Mouse (Mus musculus) lung, embryonic 16.5 days (tissue): Measurements from ENCODE around the gene Mss51. TPM values are rescaled to one million over a fixed set of nuclear protein-coding genes. Genes with fewer than 3 reads are reported as not detected.
A peak's percentile ranks its signal among the peaks of the same experiment; 100 is the strongest.

Source experiments
- ATAC-seq: fragments of 200-750 bp; cut with Nextera tagmentation; 2 replicates; pipeline ENCODE4 v1.8.0; 2017; ENCODE audit warnings: low read depth, mild to moderate bottlenecking, moderate library complexity
- H3K27ac ChIP-seq: fragments of 300-500 bp; sonication (generic); 2 replicates; pipeline ENCODE4 v1.5.1; 2014; ENCODE audit warnings: mild to moderate bottlenecking, control low read depth, low read length
- H3K27me3 ChIP-seq: fragments of 300-500 bp; sonication (generic); 2 replicates; pipeline ENCODE4 v1.6.1; 2014; ENCODE audit warnings: low read depth, low read length, mixed read lengths; ENCODE audit not compliant: control insufficient read depth, insufficient read depth
- H3K36me3 ChIP-seq: fragments of 300-500 bp; sonication (generic); 2 replicates; pipeline ENCODE4 v1.6.1; 2014; ENCODE audit warnings: low read length; ENCODE audit not compliant: control insufficient read depth, insufficient read depth
- H3K4me1 ChIP-seq: fragments of 300-500 bp; sonication (generic); replicated peaks from 2 replicates; pipeline ENCODE4 v1.6.1; 2014; ENCODE audit warnings: low read length, mixed read lengths; ENCODE audit not compliant: control insufficient read depth, insufficient read depth
- H3K4me2 ChIP-seq: fragments of 300-500 bp; sonication (generic); 2 replicates; pipeline ENCODE4 v1.6.1; 2014; ENCODE audit warnings: low read depth, low read length, control low read depth
- H3K4me3 ChIP-seq: fragments of 300-500 bp; sonication (generic); 2 replicates; pipeline ENCODE4 v1.5.1; 2014; ENCODE audit warnings: mild to moderate bottlenecking, low read length, control low read depth
- H3K9ac ChIP-seq: fragments of 300-500 bp; sonication (generic); 2 replicates; pipeline ENCODE4 v1.6.1; 2014; ENCODE audit warnings: low read length, control low read depth
- H3K9me3 ChIP-seq: fragments of 300-500 bp; sonication (generic); 2 replicates; pipeline ENCODE4 v1.6.1; 2016; ENCODE audit warnings: low read length; ENCODE audit not compliant: control insufficient read depth
- WGBS: fragments of 180-500 bp; shearing (Covaris S2); extraction: QIAGEN DNeasy Blood & Tissue Kit; methylation state at CpG from one replicate; pipeline ENCODE4 v1.1.7; 2014; 5-methylcytosine and 5-hydroxymethylcytosine counted together
- polyA plus RNA-seq: library from polyadenylated mRNA; unstranded; fragments of >200 nt; fragmentation: Nextera tagmentation; extraction: Ambion mirVana; gene quantifications from 2 replicates; pipeline ENCODE4 v1.2.1, GENCODE M21; 2015

Mss51 gene
- polyA plus RNA-seq, 1 experiment from 2014 or later: 0.45 TPM

DNA sequence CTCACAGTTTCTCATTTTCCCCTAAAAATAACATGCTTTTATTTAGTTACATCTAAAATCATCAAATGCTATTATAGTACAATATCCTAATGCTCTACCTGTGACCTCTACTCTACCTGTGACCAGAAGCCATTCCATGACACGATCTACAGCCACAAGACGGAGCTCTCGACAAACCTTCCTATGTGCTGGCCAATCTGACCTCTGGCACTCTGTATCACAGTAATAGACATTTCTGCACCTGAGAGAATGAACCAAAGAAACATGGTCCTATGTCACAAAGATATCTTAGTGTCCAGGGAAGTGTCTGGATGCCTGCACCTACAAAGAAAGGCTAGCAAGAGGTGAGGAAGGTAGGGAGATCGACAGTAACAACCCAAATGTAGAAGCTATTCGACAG, 10.7 kb downstream of the Mss51 start:
- Histone ChIP-seq H3K36me3 (no peaks in the 10 kb centered on the region; the same call in 1 of the 2 replicates), H3K27ac (no peak overlapping the region), H3K9ac (no peak overlapping the region), H3K4me1 (no peaks in the 10 kb centered on the region), H3K4me3 (no peak overlapping the region), H3K27me3 (no peaks in the 10 kb centered on the region), H3K9me3 (no peaks in the 10 kb centered on the region), H3K4me2 (no peak overlapping the region)
- no peak for ATAC-seq
- 93% methylated on average over 5 of the region's 5 CpGs for WGBS

DNA sequence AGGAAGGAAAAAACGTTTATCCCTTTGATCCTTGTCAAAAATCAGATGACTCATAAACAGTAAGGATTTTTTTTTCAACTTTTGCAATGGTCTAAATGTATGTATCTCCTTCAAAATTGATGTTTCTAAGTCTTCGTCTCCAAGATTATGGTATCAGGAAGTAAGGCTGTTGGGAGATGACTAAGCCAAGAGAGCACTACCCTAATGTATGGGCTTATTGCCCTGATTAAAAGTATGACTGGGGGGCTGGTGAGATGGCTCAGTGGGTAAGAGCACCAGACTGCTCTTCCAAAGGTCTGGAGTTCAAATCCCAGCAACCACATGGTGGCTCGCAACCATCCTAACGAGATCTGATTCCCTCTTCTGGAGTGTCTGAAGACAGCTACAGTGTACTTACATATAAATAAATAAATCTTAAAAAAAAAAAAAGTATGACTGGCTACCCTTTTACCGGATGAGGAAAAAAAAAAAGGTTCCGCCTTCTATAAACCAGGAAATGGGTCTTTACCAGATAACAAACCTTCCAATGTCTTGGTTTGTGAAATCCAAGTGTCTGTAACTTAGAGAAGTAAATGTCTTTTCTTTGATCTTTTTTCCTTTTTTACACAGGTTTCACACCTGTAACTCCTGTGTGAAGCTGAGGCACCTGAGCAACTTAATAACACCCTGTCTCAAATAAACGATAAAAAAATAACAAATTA, 14.5 kb downstream of the Mss51 start:
- Histone ChIP-seq H3K27ac (no peak overlapping the region), H3K9me3 (no peaks in the 10 kb centered on the region), H3K36me3 (no peaks in the 10 kb centered on the region; the same call in 1 of the 2 replicates), H3K9ac (no peak overlapping the region), H3K27me3 (no peaks in the 10 kb centered on the region), H3K4me2 (no peak overlapping the region), H3K4me1 (peaks cover 10% of the 10 kb centered on the region; the same call in 1 of the 2 replicates), H3K4me3 (no peak overlapping the region)
- no peak for ATAC-seq
- 80% methylated on average over 7 of the region's 7 CpGs for WGBS

DNA sequence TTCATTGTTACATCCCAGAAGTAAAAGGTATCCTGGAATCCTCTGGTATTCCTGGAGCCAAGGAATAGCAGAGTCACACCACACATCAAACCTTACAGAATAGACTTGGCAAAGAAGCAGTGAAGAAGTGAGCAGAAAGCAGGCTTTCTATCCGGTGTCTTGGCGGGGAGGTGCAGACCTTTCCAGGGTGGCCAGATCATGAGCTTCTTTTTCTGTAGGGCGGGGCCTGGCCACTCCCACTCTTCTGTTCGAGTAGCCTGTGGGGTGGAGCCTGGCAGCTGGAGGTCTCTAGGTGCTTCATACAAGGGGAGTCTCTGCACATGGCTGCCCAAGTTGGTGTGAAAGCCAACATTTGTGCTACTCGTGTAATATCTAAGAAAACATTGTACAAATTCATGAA, 15.5 kb downstream of the Mss51 start:
- H3K36me3 ChIP-seq: no peaks in the 10 kb centered on the region; the same call in 1 of the 2 replicates
- H3K9me3 ChIP-seq: no peaks in the 10 kb centered on the region
- 24% methylated on average over 5 of the region's 5 CpGs for WGBS
- ATAC-seq: no peak
- H3K4me1 ChIP-seq: peaks cover 10% of the 10 kb centered on the region; the same call in 1 of the 2 replicates
- H3K9ac ChIP-seq: no peak overlapping the region
- H3K4me2 ChIP-seq: no peak overlapping the region
- H3K27ac ChIP-seq: no peak overlapping the region
- H3K4me3 ChIP-seq: no peak overlapping the region
- H3K27me3 ChIP-seq: no peaks in the 10 kb centered on the region

DNA sequence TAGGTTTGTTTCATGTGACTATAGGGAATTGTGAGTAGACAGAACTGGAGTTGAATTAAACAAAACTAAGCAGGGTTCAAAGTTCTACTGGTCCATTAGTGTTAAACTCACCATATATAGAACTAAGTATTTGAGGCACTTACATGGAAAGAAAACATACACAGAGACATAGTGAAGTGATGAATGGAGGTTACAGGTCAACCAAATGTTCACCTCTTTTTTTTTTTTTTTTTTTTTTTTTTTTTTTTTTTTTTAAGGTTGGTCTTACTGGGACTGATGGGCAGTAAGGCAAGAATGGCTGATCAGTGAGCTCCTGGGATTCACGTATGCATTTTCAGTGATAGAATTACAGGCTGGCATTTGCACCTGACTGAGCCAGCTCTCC, 16.5 kb downstream of the Mss51 start:
- 57% methylated on average over 1 of the region's 1 CpGs for WGBS
- H3K9ac ChIP-seq: peak overlapping the region; percentile 78
- peak; percentile 16 for ATAC-seq
- no peaks in the 10 kb centered on the region for H3K9me3 ChIP-seq
- H3K4me2 ChIP-seq: peak overlapping the region; percentile 69
- H3K4me3 ChIP-seq: peak overlapping the region; percentile 65
- H3K36me3 ChIP-seq: no peaks in the 10 kb centered on the region; the same call in 1 of the 2 replicates
- H3K27ac ChIP-seq: peak overlapping the region; percentile 73
- H3K27me3 ChIP-seq: no peaks in the 10 kb centered on the region
- H3K4me1 ChIP-seq: peaks cover 10% of the 10 kb centered on the region; the same call in 1 of the 2 replicates

DNA sequence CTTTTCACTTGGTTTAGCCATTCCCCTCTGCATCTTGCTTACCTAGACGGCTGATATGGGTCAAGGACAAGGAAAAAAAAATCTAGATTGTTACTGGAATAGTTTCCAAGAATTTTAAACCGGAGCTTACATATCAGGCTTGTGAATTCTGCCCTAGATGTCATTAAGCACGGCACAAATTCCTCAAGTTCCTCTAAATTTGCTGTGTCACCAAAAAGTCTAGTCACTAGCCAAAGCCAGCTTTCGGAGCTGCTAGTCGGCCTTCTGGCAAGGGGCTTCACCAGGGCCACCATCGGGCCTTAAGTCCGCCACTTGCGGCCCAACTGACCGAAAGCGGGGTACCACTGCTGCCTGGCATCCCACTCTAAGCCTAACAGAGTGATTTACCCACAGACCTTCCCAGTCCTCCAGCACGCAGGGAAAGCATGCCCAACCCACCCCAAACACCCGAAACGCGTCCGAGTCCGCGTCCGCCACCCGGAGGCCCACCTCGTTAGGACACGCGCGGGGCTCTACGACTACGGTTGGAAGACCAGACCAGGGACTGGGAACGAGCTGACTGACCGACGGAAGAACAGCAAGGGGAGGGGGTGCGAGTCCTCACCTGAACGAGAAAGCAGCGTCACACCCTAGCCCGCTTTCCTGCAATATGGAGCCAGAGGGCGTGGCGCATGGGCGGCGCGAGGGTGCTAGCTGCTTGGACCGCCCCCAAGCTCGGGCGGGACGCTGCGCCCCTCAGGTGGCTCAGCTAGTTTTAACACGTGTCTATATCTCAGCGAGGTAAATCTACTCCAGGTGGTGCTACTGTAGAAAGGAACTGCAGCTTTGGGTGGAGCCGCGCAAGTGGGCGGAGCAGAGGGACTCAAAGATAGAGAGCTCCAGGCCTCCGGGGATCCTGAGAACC, 17.2 kb downstream of the Mss51 start, which contains the start of gene Anxa7:
Gene Anxa7 (minus strand): TSS at position 843 of the 904 bp plus-strand sequence.
- Histone ChIP-seq H3K4me1 (peaks cover 10% of the 10 kb centered on the region; the same call in 1 of the 2 replicates), H3K4me2 (peak within 1 kb of the TSS; percentile 69), H3K9me3 (no peaks in the 10 kb centered on the region), H3K9ac (peak within 1 kb of the TSS; percentile 78), H3K4me3 (peak within 1 kb of the TSS; percentile 65), H3K36me3 (no peaks in the 10 kb centered on the region; the same call in 1 of the 2 replicates), H3K27me3 (no peaks in the 10 kb centered on the region), H3K27ac (peak within 1 kb of the TSS; percentile 73)
- ATAC-seq: peak; percentile 94
- WGBS: under 1% methylated on average over 48 of the region's 48 CpGs

DNA sequence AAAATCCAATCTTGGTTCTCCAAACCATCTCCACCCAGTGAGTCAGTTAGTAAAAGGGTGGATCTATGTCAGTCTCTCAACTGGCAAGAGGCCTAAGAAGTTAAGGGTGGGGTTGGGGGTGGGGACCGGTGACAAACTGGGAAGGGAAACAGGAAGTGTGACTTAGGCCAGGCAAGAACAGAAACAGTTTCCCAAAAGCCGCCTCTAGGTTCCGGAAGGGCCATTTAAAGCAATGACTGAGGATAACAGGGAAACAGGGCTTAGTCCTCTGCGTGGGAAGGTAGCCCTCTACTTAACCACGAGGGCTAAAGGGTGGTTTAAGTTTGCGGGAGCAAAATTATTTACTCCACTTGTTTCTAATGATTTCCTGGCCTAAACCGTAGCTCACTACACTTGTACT, 17.9 kb downstream of the Mss51 start:
- ATAC-seq: peak; percentile 46; the same call in 1 of the 2 replicates
- H3K9me3 ChIP-seq: no peaks in the 10 kb centered on the region
- H3K27ac ChIP-seq: peak overlapping the region; percentile 73
- H3K36me3 ChIP-seq: no peaks in the 10 kb centered on the region
- no peaks in the 10 kb centered on the region for H3K27me3 ChIP-seq
- H3K9ac ChIP-seq: peak overlapping the region; percentile 78
- H3K4me1 ChIP-seq: peaks cover 10% of the 10 kb centered on the region; the same call in 1 of the 2 replicates
- 10% methylated on average over 7 of the region's 7 CpGs for WGBS
- H3K4me2 ChIP-seq: peak overlapping the region; percentile 69
- H3K4me3 ChIP-seq: peak overlapping the region; percentile 65

DNA sequence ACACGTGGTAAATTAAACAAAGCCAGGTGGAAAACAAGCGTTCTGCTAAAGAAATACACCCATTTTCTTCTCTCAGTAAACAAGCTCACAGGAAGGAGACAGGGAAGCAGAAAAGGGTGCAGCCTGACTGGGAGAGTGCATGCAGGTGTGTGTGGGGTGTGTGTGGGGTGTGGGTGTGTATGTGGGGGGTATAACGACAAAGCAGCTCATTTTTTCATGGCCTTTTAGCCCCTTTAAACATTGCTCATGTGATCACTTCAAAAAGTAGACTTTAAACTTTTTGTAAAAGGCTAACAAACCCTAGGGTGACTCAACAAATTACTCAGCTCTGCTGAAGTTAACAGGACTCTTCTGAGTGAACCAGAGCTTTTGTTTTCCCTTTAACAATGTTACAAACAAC, 18.3 kb downstream of the Mss51 start:
- Histone ChIP-seq H3K4me3 (peak overlapping the region; percentile 65), H3K27ac (0 out of 2 replicates have a peak overlapping the region, but pooled peaks have one; percentile 29), H3K4me1 (peaks cover 10% of the 10 kb centered on the region; the same call in 1 of the 2 replicates), H3K4me2 (peak overlapping the region; percentile 69), H3K36me3 (no peaks in the 10 kb centered on the region), H3K27me3 (no peaks in the 10 kb centered on the region), H3K9me3 (no peaks in the 10 kb centered on the region), H3K9ac (no peak overlapping the region)
- no peak for ATAC-seq
- WGBS: 24% methylated on average over 3 of the region's 3 CpGs

DNA sequence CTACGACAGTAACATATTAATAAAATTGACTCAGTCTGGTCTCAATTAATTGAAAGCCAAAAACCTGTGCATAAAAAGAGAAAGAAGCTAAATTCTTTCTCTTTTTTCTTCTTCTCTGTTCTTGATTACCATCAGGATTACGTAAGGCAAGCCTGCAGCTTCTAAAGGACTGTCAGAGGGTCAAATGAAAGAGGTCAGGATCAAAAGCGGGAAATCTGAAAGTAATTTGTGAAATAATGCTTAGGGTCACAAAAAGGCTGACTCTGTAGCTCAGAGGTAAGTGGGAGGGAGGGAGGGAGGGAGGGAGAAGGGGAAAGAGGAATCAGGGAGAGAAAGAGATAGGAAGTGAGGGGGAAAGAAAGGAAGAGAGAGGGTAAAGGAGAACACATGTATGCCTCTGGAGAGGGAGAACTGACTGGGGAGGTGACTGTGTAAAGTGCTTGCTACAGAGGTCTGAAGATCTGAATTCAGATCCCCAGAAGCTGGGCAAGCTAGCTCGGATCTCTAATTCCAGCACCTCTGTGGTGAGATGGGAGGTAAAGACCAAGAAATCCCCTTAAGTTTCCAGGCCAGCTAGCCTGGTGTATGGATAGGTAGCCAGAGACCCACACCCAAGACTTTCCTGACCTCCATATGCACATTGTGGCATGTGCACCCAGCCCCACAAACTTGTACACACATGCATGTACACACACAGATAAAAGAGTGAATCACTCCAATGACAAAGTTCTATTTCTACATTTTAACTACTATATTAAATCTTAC, 19.3 kb downstream of the Mss51 start:
- 70% methylated on average over 4 of the region's 4 CpGs for WGBS
- Histone ChIP-seq H3K9me3 (no peaks in the 10 kb centered on the region), H3K4me3 (no peak overlapping the region), H3K9ac (no peak overlapping the region), H3K4me2 (no peak overlapping the region), H3K27ac (no peak overlapping the region), H3K4me1 (peaks cover 10% of the 10 kb centered on the region; the same call in 1 of the 2 replicates), H3K36me3 (0 out of 2 replicates have a peak, but pooled peaks cover 4% of the 10 kb centered on the region), H3K27me3 (no peaks in the 10 kb centered on the region)
- no peak for ATAC-seq
